Mouse (Mus musculus) frontal cortex, adult (tissue): ENCODE data around the gene Polm.

Experiments used
- ATAC-seq: cut with Nextera tagmentation; 2 replicates; pipeline ENCODE4 v1.9.2; 2017; ENCODE audit warnings: mild to moderate bottlenecking, moderate library complexity, mixed read lengths; ENCODE audit not compliant: low TSS enrichment

Polm gene

GRCm38 (mm10) chr11:5837251-5838246 is at the start of gene Polm:
TSS of gene Polm (minus strand) at chr11:5838016.
- peak; percentile 82 for ATAC-seq

DNA sequence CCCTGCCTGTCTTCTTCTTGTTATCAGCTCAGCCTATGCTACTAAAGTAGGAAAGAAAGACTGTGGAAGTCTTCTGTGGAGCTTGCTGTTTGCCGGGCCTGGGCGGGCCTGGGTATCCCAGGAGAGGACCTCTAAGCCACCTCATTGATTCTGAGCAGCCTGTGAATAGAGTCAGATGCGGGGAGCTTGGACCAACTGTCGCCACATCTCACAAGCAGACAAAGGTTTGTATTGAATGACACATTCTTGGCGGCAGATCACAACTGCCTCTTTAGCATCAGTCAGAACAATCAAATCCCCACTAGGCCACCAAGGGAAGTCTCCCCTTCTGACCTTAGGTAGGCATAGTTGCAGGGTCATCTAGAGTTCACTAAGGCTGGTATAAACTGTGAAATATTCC is 49.4 kb upstream of the Polm start:
- ATAC-seq: no peak

DNA sequence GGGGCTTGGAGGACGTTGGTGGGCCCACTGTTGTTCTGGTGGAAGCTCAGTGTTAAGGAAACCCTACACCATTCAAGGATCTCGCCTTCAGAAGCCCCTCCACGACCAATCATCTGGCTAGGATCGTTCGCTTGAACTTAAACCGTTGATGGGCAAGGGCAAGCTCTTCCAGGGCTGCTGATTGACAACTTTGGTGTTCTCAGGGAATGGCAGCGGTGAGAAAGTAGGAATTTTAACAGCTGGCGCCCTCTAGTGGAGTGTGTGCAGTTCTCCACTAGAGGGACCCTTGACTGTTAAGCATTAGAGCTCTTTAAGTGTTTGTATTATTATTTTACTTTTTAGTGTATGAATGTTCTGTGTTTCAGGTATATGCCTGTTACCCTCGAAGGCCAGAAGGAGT is 48.4 kb upstream of the Polm start:
- ATAC-seq: peak; percentile 82; the same call in 1 of the 2 replicates

GRCm38 (mm10) chr11:5882518-5882917 is 44.7 kb upstream of the Polm start:
- no peak for ATAC-seq

- ATAC-seq: no peak
These were observed 42.1 kb upstream of the Polm start for GRCm38 (mm10) chr11:5879905-5880304.

GRCm38 (mm10) chr11:5878661-5879060 is 40.8 kb upstream of the Polm start:
- no peak for ATAC-seq

DNA sequence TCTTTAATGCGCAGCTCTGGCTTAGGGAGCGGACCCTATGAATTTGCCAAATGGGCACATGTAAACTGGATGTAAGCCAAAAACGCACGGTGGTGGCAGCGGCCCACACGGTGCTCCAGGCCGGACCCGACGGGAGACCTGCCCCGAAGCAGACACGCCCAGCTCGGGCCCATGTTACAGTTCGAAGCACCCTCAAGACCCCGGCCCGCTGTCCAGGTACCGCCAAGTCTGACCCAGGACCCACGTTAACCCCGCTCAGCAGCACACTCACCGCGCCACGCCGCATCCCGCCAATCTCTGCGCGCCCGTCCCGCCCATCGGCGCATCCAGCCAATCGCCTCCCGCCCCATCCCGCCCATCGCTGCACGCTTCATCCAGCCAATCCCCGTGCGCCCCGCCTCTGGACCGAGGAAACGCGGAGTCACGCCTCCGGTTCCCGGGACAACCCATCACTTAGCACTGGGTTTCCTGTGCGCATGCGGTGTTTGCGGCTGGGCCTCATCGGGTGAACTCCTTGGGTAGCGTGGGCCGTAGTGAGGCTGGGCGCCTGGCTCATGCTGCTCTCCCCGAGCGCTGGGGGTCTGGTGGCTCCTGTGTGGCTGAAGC is 40.2 kb upstream of the Polm start, which contains the start of gene Pold2:
Gene Pold2 (minus strand): TSS at position 372 of the 606 bp plus-strand sequence.
- peak; percentile 98 for ATAC-seq

- ATAC-seq: no peak
These were observed 39.6 kb upstream of the Polm start for GRCm38 (mm10) chr11:5877421-5877820.

- ATAC-seq: no peak
These were observed 35.4 kb upstream of the Polm start for GRCm38 (mm10) chr11:5873192-5873591.

GRCm38 (mm10) chr11:5872707-5873106 is 34.9 kb upstream of the Polm start:
- ATAC-seq: no peak

DNA sequence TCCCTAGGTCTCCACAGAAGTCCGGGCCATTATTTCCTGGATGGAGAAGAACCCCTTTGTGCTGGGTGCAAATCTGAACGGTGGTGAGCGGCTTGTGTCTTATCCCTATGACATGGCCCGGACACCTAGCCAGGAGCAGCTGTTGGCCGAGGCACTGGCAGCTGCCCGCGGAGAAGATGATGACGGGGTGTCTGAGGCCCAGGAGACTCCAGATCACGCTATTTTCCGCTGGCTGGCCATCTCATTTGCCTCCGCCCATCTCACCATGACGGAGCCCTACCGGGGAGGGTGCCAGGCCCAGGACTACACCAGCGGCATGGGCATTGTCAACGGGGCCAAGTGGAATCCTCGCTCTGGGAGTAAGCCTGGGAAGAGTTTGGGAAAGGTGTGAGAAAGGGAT is 32.3 kb upstream of the Polm start:
- ATAC-seq: no peak

DNA sequence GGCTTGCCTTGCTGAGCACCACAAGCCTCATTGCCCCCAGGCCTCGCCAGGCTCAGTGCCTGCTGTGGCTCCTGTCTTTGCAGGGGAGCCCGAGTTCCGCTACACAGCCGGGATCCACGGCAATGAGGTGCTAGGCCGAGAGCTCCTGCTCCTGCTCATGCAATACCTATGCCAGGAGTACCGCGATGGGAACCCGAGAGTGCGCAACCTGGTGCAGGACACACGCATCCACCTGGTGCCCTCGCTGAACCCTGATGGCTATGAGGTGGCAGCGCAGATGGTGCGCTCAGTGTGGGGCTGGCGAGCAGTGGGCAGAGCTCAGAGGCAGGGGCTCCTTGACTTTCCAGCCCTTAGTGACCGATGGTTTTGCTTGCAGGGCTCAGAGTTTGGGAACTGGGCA is 31.5 kb upstream of the Polm start:
- no peak for ATAC-seq

DNA sequence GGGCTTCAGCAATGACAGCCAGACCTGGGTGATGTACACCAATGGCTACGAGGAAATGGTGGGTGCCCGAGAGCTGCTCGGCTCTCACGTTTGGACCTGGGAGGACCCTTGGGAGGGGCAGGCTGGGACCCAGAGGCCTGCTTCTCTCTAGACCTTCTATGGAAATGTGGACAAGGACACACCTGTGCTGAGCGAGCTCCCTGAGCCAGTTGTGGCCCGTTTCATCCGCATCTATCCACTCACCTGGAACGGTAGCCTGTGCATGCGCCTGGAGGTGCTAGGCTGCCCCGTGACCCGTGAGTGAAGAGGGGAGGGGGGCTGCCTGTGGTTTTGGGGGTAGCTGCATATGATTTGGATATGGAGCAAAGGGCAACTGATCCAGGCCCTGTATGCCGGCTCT is 30.5 kb upstream of the Polm start:
- no peak for ATAC-seq

GRCm38 (mm10) chr11:5867196-5867595 is 29.4 kb upstream of the Polm start:
- no peak; the same call in 1 of the 2 replicates for ATAC-seq

- no peak for ATAC-seq
These were observed 24.7 kb upstream of the Polm start for GRCm38 (mm10) chr11:5862394-5863105.

GRCm38 (mm10) chr11:5861678-5862393 is 24.0 kb upstream of the Polm start, which contains the start of gene Aebp1:
TSS of gene Aebp1 (plus strand) at chr11:5861947.
- no peak for ATAC-seq

DNA sequence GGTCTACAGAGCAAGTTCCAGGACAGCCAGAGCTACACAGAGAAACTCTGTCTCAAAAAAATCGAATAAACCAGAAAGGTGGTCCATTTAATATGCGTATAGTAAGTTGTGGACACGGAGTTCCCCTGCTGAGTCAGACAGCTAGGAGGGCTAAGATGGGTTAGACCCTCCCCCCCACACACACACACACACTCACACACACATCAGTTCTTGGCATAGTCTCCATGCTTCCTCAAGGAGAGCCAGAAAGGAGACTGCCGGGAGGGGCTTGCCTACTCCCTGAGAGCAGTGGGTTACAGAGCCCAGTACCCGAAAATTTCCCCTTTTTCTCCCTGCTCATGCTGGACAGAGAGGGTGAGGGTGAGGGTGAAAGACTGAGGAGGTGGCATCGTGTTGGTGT is 22.8 kb upstream of the Polm start:
- no peak for ATAC-seq

GRCm38 (mm10) chr11:5859883-5860550 is 22.2 kb upstream of the Polm start:
- no peak for ATAC-seq

DNA sequence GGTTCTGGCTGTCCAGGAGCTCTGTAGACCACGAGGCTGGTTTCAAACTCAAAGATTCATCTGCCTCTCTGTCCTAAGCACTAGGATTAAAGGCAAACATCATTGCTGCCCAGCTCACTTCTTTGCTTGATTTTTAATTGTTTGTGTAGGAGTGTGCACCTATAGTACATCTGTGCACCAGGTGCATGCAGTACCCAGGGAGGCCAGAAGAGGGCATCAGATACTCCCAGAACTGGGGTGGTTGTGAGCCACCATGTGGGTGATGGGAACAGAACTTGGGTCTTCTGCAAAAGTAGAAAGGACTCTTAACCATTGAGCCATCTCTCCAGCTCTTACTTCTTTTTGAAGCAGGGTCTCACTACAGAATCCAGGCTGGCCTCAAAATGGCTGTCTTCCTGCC is 20.9 kb upstream of the Polm start:
- ATAC-seq: no peak

DNA sequence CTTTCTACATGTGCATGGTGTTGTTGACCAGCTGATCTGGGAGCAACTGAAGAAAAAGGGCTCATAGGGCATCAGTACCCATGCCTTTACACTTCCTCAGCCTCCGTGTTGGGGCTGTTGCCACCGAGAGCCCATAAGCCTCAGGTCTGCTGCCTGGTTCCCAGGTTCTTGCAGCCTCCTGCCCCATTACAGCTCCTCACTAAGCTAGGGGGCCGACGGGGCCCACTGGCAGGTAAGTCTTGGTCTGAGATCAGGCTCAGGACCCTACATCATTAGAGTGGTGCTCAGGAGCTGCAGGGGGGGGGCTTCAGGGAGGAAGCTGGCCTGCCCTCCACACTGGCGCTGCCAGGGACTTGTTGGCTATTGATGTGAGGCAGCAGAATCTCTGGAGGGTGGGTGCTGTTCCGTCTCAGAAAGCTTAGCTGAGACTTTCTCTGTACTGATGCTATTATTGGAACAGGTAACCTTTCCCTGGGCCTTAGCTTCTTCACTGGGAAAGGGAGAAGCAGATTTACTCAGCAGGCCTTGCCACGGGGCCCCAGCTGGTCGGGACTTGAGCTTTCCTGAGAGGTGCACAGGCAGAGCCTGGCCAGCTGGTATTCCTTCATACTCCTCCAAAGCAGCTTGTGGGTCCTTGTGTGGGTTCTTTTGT is 18.8 kb upstream of the Polm start:
- ATAC-seq: no peak
